Mouse (Mus musculus) spleen, adult 2 months (tissue): Measurements from ENCODE around the gene Trp53i13.

ENCODE experiments used
- CTCF ChIP-seq: fragments of 200-500 bp; IDR thresholded peaks from 2 replicates; pipeline ENCODE4 v1.5.1; 2011; ENCODE audit warnings: mild to moderate bottlenecking, inconsistent platforms; ENCODE audit not compliant: insufficient read depth, insufficient read length, insufficient replicate concordance; ENCODE audit errors: extremely low read depth
- POLR2A ChIP-seq: fragments of 200-500 bp; IDR thresholded peaks from 2 replicates; pipeline ENCODE4 v1.6.1; 2011; ENCODE audit warnings: low read depth, low read length, inconsistent platforms

DNA sequence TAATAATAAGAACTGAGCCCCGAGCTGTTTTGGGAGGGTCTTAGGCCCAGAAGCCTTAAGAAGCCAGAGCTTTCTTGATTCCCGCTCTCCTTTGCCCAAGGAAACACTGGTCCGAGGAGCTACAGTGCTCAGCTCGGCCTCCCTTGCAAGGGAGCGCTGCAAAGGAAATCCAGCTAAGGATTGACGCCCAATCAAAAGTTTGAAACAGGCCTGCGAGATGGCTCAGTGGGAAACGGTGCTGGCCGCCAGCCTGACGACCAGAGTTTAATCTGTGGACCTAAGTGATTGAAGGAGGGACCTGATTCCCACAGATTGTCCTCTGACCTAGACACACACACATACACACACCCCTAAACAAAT, 2.0 kb downstream of the Trp53i13 start:
- no peak for TF ChIP-seq POLR2A
- no peak for TF ChIP-seq CTCF
